Mouse (Mus musculus) C2C12 (cell line): ENCODE measurements around the gene Sike1. TPM values are rescaled to one million over a fixed set of nuclear protein-coding genes. Genes with fewer than 3 reads are reported as not detected.

Experiments used
- H3K27me3 ChIP-seq: one replicate; pipeline ENCODE4 v1.6.1; 2011; ENCODE audit not compliant: control insufficient read depth, insufficient read depth, insufficient read length
- H3K36me3 ChIP-seq: one replicate; pipeline ENCODE4 v1.6.1; 2011; ENCODE audit not compliant: control insufficient read depth, insufficient read depth
- H3K4me3 ChIP-seq: one replicate; pipeline ENCODE4 v1.5.1; 2011; ENCODE audit warnings: mild to moderate bottlenecking, control low read depth; ENCODE audit not compliant: poor library complexity, insufficient read depth, severe bottlenecking
- H3K79me2 ChIP-seq: one replicate; pipeline ENCODE4 v1.6.1; 2011; ENCODE audit not compliant: control insufficient read depth, insufficient read depth
- H3K79me3 ChIP-seq: one replicate; pipeline ENCODE4 v1.6.1; 2011; ENCODE audit warnings: low read depth, control low read depth
- H3ac ChIP-seq: one replicate; pipeline ENCODE3; 2011; ENCODE audit warnings: low read depth; ENCODE audit not compliant: control insufficient read depth, insufficient read length
- CEBPB ChIP-seq: IDR thresholded peaks from one replicate; pipeline ENCODE4 v1.6.1; 2011; ENCODE audit warnings: low read depth, mild to moderate bottlenecking, control low read depth, moderate library complexity
- CTCF ChIP-seq: IDR thresholded peaks from one replicate; pipeline ENCODE4 v1.5.1; 2011; ENCODE audit not compliant: control insufficient read depth, insufficient read depth, insufficient read length
- FOSL1 ChIP-seq: IDR thresholded peaks from one replicate; pipeline ENCODE4 v1.8.0; 2011; ENCODE audit warnings: mild to moderate bottlenecking, low read length; ENCODE audit not compliant: poor library complexity, insufficient read depth, severe bottlenecking
- MAX ChIP-seq: IDR thresholded peaks from one replicate; pipeline ENCODE4 v1.6.1; 2011; ENCODE audit warnings: mild to moderate bottlenecking, control low read depth
- MYOD1 ChIP-seq: IDR thresholded peaks from one replicate; pipeline ENCODE4 v1.6.1; 2011; ENCODE audit warnings: low read depth; ENCODE audit not compliant: control insufficient read depth, insufficient read length
- MYOG ChIP-seq: IDR thresholded peaks from one replicate; pipeline ENCODE4 v1.6.1; 2011; ENCODE audit not compliant: control insufficient read depth, insufficient read length; ENCODE audit errors: extremely low read depth
- USF1 ChIP-seq: IDR thresholded peaks from one replicate; pipeline ENCODE4 v1.6.1; 2011; ENCODE audit warnings: low read depth, mild to moderate bottlenecking, control low read depth, moderate library complexity
- long read RNA-seq, 2 experiments: library from polyadenylated mRNA; unstranded; transcript quantifications; one replicate each; pipeline ENCODE4 v2.0.0; 2019 to 2020
- polyA plus RNA-seq: library from polyadenylated mRNA; unstranded; fragments of >200 nt; fragmentation: generic; extraction: Trizol; gene quantifications from one replicate; pipeline ENCODE4 v1.2.1, GENCODE M21; 2012; ENCODE audit warnings: missing spikeins

Sike1 gene
- polyA plus RNA-seq, result 21.6 TPM
- long read RNA-seq, experiment 1, full-length matches to known transcripts, result 29 of 36 reads
- long read RNA-seq, experiment 1, partial matches to known transcripts, result 6 of 36 reads
- long read RNA-seq, experiment 1, other reads (novel, unspliced or antisense), result 1 of 36 reads
- long read RNA-seq, experiment 2, full-length matches to known transcripts, result 81 of 90 reads
- long read RNA-seq, experiment 2, partial matches to known transcripts, result 5 of 90 reads
- long read RNA-seq, experiment 2, other reads (novel, unspliced or antisense), result 4 of 90 reads

DNA sequence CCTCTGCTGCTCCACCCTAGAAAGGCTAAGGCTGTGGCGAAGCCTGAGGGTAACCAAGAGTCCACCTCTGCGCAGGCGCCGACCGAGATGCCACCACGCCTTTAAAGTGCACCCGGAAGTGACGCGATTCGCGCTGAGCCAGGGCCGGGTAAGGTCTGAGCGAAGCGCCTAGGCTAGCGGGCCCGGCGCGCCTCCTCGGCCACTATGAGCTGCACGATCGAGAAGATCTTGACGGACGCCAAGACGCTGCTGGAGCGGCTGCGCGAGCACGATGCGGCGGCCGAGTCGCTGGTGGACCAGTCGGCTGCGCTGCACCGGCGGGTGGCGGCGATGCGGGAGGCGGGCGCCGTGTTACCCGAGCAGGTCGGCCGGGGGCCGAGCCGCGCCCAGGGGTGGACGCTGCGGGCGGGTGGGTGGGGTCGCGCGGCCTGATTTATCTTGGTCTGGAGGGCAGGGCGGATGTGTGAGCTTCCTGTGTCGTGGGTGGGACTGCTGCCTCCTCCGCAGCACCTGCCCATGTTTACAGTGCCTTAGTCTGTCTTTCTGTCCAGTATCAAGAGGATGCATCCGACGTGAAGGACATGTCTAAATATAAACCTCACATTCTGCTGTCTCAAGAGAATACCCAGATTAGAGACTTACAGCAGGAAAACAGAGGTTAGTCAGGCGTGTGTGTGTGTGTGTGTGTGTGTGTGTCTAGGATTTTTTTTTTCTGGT is at the start of gene Sike1:
Gene Sike1, plus strand, starts transcription at position 104 of the 717 bp plus-strand sequence.
- H3ac ChIP-seq, result peak within 1 kb of the TSS; percentile 87
- no peak for TF ChIP-seq MYOG
- peak; percentile 9 for TF ChIP-seq MYOD1
- peak; percentile 73 for TF ChIP-seq MAX

GRCm38 (mm10) chr3:102946312-102946711 is 49.2 kb upstream of the Sike1 start:
- Histone ChIP-seq H3K4me3 (no peak overlapping the region), H3K27me3 (no peaks in the 10 kb centered on the region), H3K36me3 (no peaks in the 10 kb centered on the region), H3K79me2 (no peaks in the 10 kb centered on the region), H3K79me3 (no peaks in the 10 kb centered on the region), H3ac (no peak overlapping the region)
- TF ChIP-seq CTCF (no peak), MYOD1 (no peak), CEBPB (no peak), MYOG (no peak), MAX (no peak), USF1 (no peak), FOSL1 (no peak)

More for the DNA sequence above, at the start of gene Sike1:
- peaks cover 2% of the 10 kb centered on the region for H3K79me3 ChIP-seq
- H3K27me3 ChIP-seq, result no peaks in the 10 kb centered on the region
- peaks cover 27% of the 10 kb centered on the region for H3K36me3 ChIP-seq
- peak within 1 kb of the TSS; percentile 31 for H3K4me3 ChIP-seq
- peaks cover 17% of the 10 kb centered on the region for H3K79me2 ChIP-seq

- Histone ChIP-seq H3K4me3 (no peak overlapping the region), H3K36me3 (no peaks in the 10 kb centered on the region), H3K79me2 (no peaks in the 10 kb centered on the region), H3K27me3 (no peaks in the 10 kb centered on the region), H3K79me3 (no peaks in the 10 kb centered on the region), H3ac (no peak overlapping the region)
- TF ChIP-seq MYOD1, result no peak
- TF ChIP-seq FOSL1, result no peak
- no peak for TF ChIP-seq MYOG
- TF ChIP-seq USF1, result no peak
- no peak for TF ChIP-seq CTCF
- no peak for TF ChIP-seq MAX
- TF ChIP-seq CEBPB, result no peak
Observed at GRCm38 (mm10) chr3:102946861-102947260, 48.6 kb upstream of the Sike1 start.

- no peak for TF ChIP-seq FOSL1
- no peak for TF ChIP-seq USF1
- no peak for TF ChIP-seq MYOD1
- no peak for TF ChIP-seq CTCF
- no peak for TF ChIP-seq MYOG
- no peak for TF ChIP-seq MAX
- TF ChIP-seq CEBPB, result no peak
Observed at GRCm38 (mm10) chr3:102954476-102954875, 41.0 kb upstream of the Sike1 start.

GRCm38 (mm10) chr3:102955143-102955542 is 40.4 kb upstream of the Sike1 start:
- TF ChIP-seq MAX, result no peak
- Histone ChIP-seq H3K4me3 (no peak overlapping the region), H3K79me3 (no peaks in the 10 kb centered on the region), H3K27me3 (no peaks in the 10 kb centered on the region), H3K79me2 (no peaks in the 10 kb centered on the region), H3K36me3 (no peaks in the 10 kb centered on the region), H3ac (no peak overlapping the region)

More at GRCm38 (mm10) chr3:102954476-102954875, 41.0 kb upstream of the Sike1 start:
- no peaks in the 10 kb centered on the region for H3K79me3 ChIP-seq
- no peaks in the 10 kb centered on the region for H3K36me3 ChIP-seq
- H3ac ChIP-seq, result no peak overlapping the region
- H3K79me2 ChIP-seq, result no peaks in the 10 kb centered on the region
- no peak overlapping the region for H3K4me3 ChIP-seq
- no peaks in the 10 kb centered on the region for H3K27me3 ChIP-seq

GRCm38 (mm10) chr3:102955596-102955995 is 39.9 kb upstream of the Sike1 start:
- Histone ChIP-seq H3K36me3 (no peaks in the 10 kb centered on the region), H3K79me3 (no peaks in the 10 kb centered on the region), H3K79me2 (no peaks in the 10 kb centered on the region), H3ac (no peak overlapping the region), H3K27me3 (no peaks in the 10 kb centered on the region), H3K4me3 (no peak overlapping the region)
- TF ChIP-seq FOSL1, result no peak
- TF ChIP-seq USF1, result no peak
- no peak for TF ChIP-seq MYOD1
- no peak for TF ChIP-seq CEBPB
- TF ChIP-seq MAX, result no peak
